Mouse (Mus musculus) small intestine, adult 2 months (tissue): ENCODE results near the gene Chchd10.

Experiments used
- CTCF ChIP-seq: fragments of 200-500 bp; IDR thresholded peaks from 2 replicates; pipeline ENCODE4 v1.5.1; 2012; ENCODE audit warnings: low read depth, mild to moderate bottlenecking, control low read depth, inconsistent platforms, low read length, moderate library complexity, mixed read lengths; ENCODE audit not compliant: insufficient replicate concordance, insufficient read length; ENCODE audit errors: extremely low read depth
- POLR2A ChIP-seq: fragments of 200-500 bp; IDR thresholded peaks from 2 replicates; pipeline ENCODE4 v1.6.1; 2012; ENCODE audit warnings: low read depth, mild to moderate bottlenecking, control low read depth, inconsistent platforms, low read length, moderate library complexity

DNA sequence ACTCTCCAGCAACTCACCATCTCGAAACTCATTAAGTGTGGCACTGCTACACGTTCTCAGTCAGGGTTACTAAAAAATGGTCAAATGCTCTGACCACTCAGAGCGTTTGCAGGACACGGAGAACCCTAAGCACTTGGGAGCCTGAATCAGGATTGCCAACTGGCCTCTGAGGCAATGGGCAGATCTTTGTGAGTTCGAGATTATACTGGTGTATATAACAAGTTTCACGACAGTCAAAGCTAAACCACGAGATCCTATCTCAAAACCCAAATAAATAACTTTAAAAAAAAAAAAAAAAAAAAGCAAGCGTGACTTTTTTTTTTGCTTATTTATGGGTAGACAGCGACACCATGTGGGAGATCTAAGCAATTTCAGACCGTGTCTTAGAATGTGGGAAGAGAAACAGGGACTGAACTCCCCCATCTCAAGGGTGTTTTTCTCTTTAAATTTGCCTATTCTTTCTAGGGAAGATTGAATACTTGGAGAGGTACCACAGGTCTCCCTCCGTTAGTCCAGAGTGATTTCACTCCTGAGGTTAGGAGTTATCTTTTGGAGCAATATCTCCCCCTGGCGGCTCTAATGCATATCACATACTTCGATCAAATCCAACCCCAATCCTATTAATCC is 18.6 kb downstream of the Chchd10 start:
- TF ChIP-seq POLR2A = no peak
- TF ChIP-seq CTCF = peak; percentile 22; the same call in 1 of the 2 replicates
